Mouse (Mus musculus): ENCODE results near the gene Wnk1. TPM values are rescaled to one million over a fixed set of nuclear protein-coding genes. Genes with fewer than 3 reads are reported as not detected.

The Wnk1 gene
- polyA plus RNA-seq, 1 experiment, result 131 TPM

DNA sequence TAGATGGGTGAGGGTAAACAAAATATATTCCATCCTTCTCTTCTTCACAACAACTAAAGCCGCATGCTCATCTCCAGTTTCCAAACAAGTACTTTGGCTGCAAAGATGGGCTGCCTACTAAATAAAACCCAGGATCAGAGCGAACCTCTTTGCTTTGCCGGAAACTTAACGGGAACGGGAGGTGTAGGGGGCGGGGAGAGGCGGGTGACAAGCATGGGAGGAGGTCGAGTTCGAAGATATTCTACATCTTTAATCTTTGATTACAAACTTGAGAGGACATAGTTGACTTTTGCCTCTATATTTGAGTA is 738 bp upstream of the Wnk1 start:
- WGBS, result under 1% methylated on average over 9 of the region's 9 CpGs
- Histone ChIP-seq H3K27ac (ENCODE audit: control insufficient read depth, insufficient read depth, low read depth, low read length, poor library complexity) (peak overlapping the region; percentile 88), H3K4me1 (ENCODE audit: control insufficient read depth, insufficient read depth, low read length) (peaks cover 3% of the 10 kb centered on the region), H3K4me3 (replicated peaks; ENCODE audit: control insufficient read depth, low read depth, low read length) (peak overlapping the region; percentile 38)
- no peak for TF ChIP-seq CTCF (IDR thresholded peaks at IDR 0.05; ENCODE audit: control insufficient read depth, insufficient read depth, low read length)
- TF ChIP-seq POLR2A (IDR thresholded peaks at IDR 0.05; ENCODE audit: borderline replicate concordance, control insufficient read depth, low read depth, low read length), result no peak

DNA sequence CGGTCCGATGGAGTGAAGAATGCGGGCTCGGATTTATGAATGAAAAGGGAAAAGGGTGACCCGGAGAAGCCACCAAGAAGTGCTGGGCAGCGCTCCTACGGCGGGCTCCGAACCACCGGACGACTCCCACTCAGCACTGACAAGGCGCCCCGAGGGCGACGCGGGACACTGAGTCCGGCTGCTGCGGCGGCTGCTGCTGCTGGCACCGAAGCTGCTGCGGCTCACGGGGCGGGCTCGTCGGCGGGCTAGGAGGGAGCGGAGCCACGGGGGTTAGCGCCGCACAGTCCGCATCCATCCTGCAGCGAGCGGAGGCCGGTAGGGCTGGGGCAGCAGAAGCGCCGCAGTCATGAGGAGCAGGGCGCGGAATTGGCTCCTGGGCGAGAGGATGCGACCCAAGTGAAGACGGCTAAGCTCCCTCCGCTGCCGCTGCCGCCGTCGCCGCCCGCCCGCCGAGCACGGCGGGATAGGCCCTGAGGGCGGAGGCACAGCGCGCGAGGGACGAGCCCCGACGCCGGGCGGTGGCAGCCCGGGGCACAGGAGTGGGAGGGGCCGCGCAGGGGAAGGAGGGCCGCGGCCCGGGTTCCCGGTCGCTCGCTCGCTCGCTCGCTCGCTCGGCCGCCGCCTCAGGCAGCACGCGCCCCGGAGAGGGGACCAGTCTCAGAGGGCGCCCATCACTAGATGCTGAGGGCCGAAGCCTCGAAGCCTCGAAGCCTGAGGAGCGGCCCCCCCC is 671 bp downstream of the Wnk1 start:
- TF ChIP-seq POLR2A (IDR thresholded peaks at IDR 0.05; ENCODE audit: borderline replicate concordance, control insufficient read depth, low read depth, low read length) (peak; percentile 81; the same call in 1 of the 2 replicates), CTCF (IDR thresholded peaks at IDR 0.05; ENCODE audit: control insufficient read depth, insufficient read depth, low read length) (no peak)
- peak overlapping the region; percentile 98 for H3K27ac ChIP-seq (ENCODE audit: control insufficient read depth, insufficient read depth, low read depth, low read length, poor library complexity)
- peak overlapping the region; percentile 93 for H3K4me3 ChIP-seq (replicated peaks; ENCODE audit: control insufficient read depth, low read depth, low read length)
- peaks cover 3% of the 10 kb centered on the region for H3K4me1 ChIP-seq (ENCODE audit: control insufficient read depth, insufficient read depth, low read length)
- under 1% methylated on average over 83 of the region's 85 CpGs for WGBS

- WGBS, result under 1% methylated on average over 51 of the region's 51 CpGs
- Histone ChIP-seq H3K4me3 (replicated peaks; ENCODE audit: control insufficient read depth, low read depth, low read length) (peak overlapping the region; percentile 93), H3K4me1 (ENCODE audit: control insufficient read depth, insufficient read depth, low read length) (peaks cover 1% of the 10 kb centered on the region), H3K27ac (ENCODE audit: control insufficient read depth, insufficient read depth, low read depth, low read length, poor library complexity) (peak overlapping the region; percentile 98)
- TF ChIP-seq POLR2A (IDR thresholded peaks at IDR 0.05; ENCODE audit: borderline replicate concordance, control insufficient read depth, low read depth, low read length) (peak; percentile 28; the same call in 1 of the 2 replicates), CTCF (IDR thresholded peaks at IDR 0.05; ENCODE audit: control insufficient read depth, insufficient read depth, low read length) (peak; percentile 60)
Measured at GRCm38 (mm10) chr6:120037004-120037635, 1.4 kb downstream of the Wnk1 start.

- TF ChIP-seq CTCF (IDR thresholded peaks at IDR 0.05; ENCODE audit: control insufficient read depth, insufficient read depth, low read length), result no peak
- no peak for TF ChIP-seq POLR2A (IDR thresholded peaks at IDR 0.05; ENCODE audit: borderline replicate concordance, control insufficient read depth, low read depth, low read length)
- no peak overlapping the region for H3K27ac ChIP-seq (ENCODE audit: control insufficient read depth, insufficient read depth, low read depth, low read length, poor library complexity)
- H3K4me1 ChIP-seq (ENCODE audit: control insufficient read depth, insufficient read depth, low read length), result peaks cover 2% of the 10 kb centered on the region
- H3K4me3 ChIP-seq (replicated peaks; ENCODE audit: control insufficient read depth, low read depth, low read length), result no peak overlapping the region
Measured at GRCm38 (mm10) chr6:120024577-120024976, 13.9 kb downstream of the Wnk1 start.

- 47% methylated on average over 1 of the region's 1 CpGs for WGBS
- Histone ChIP-seq H3K4me1 (ENCODE audit: control insufficient read depth, insufficient read depth, low read length) (peaks cover 2% of the 10 kb centered on the region), H3K27ac (ENCODE audit: control insufficient read depth, insufficient read depth, low read depth, low read length, poor library complexity) (no peak overlapping the region), H3K4me3 (replicated peaks; ENCODE audit: control insufficient read depth, low read depth, low read length) (no peak overlapping the region)
- no peak for TF ChIP-seq POLR2A (IDR thresholded peaks at IDR 0.05; ENCODE audit: borderline replicate concordance, control insufficient read depth, low read depth, low read length)
- TF ChIP-seq CTCF (IDR thresholded peaks at IDR 0.05; ENCODE audit: control insufficient read depth, insufficient read depth, low read length), result no peak
Measured at GRCm38 (mm10) chr6:120023746-120024145, 14.7 kb downstream of the Wnk1 start.

DNA sequence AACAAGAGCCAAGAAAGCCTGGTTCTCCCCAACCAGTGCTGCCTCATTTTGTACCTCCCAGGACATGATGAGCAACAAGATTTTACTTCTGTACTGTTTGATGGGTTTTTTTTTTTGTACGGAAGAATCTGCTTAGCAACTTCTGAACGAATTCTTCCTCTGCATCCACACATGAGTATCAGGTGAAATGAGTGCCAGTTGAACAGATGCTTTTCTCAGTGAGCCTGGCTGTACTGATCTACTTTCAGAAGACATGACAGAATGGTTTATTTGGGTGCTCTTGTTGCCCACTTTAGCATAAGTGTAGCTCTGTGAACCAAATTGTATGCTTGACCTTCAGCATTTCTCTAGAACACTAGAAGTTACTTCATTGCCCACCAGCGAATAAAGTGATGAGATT is 16.4 kb downstream of the Wnk1 start:
- Histone ChIP-seq H3K4me3 (replicated peaks; ENCODE audit: control insufficient read depth, low read depth, low read length) (no peak overlapping the region), H3K27ac (ENCODE audit: control insufficient read depth, insufficient read depth, low read depth, low read length, poor library complexity) (no peak overlapping the region), H3K4me1 (ENCODE audit: control insufficient read depth, insufficient read depth, low read length) (peaks cover 2% of the 10 kb centered on the region)
- 90% methylated on average over 3 of the region's 3 CpGs for WGBS
- TF ChIP-seq POLR2A (IDR thresholded peaks at IDR 0.05; ENCODE audit: borderline replicate concordance, control insufficient read depth, low read depth, low read length), result no peak
- no peak for TF ChIP-seq CTCF (IDR thresholded peaks at IDR 0.05; ENCODE audit: control insufficient read depth, insufficient read depth, low read length)

- Histone ChIP-seq H3K4me1 (ENCODE audit: control insufficient read depth, insufficient read depth, low read length) (no peaks in the 10 kb centered on the region; the same call in 1 of the 2 replicates), H3K4me3 (replicated peaks; ENCODE audit: control insufficient read depth, low read depth, low read length) (no peak overlapping the region), H3K27ac (ENCODE audit: control insufficient read depth, insufficient read depth, low read depth, low read length, poor library complexity) (no peak overlapping the region)
- TF ChIP-seq POLR2A (IDR thresholded peaks at IDR 0.05; ENCODE audit: borderline replicate concordance, control insufficient read depth, low read depth, low read length), result no peak
- TF ChIP-seq CTCF (IDR thresholded peaks at IDR 0.05; ENCODE audit: control insufficient read depth, insufficient read depth, low read length), result no peak
- WGBS, result 60% methylated on average over 2 of the region's 2 CpGs
Measured at GRCm38 (mm10) chr6:120019697-120020096, 18.8 kb downstream of the Wnk1 start.

- no peak overlapping the region for H3K27ac ChIP-seq (ENCODE audit: control insufficient read depth, insufficient read depth, low read depth, low read length, poor library complexity)
- WGBS, result 56% methylated on average over 1 of the region's 1 CpGs
- H3K4me1 ChIP-seq (ENCODE audit: control insufficient read depth, insufficient read depth, low read length), result no peaks in the 10 kb centered on the region; the same call in 1 of the 2 replicates
- TF ChIP-seq CTCF (IDR thresholded peaks at IDR 0.05; ENCODE audit: control insufficient read depth, insufficient read depth, low read length) (no peak), POLR2A (IDR thresholded peaks at IDR 0.05; ENCODE audit: borderline replicate concordance, control insufficient read depth, low read depth, low read length) (no peak)
- no peak overlapping the region for H3K4me3 ChIP-seq (replicated peaks; ENCODE audit: control insufficient read depth, low read depth, low read length)
Measured at GRCm38 (mm10) chr6:120013125-120013524, 25.3 kb downstream of the Wnk1 start.
